Mouse (Mus musculus) c-Kit-positive CD71-positive TER-119-negative erythroid progenitor cells, embryonic 14.5 days (primary cell): ENCODE results near the gene Meis3.

Experiments
- DNase-seq: peaks from one replicate; pipeline ENCODE4 v3.0.0-alpha.2; 2013; ENCODE audit warnings: low read depth

Meis3 gene

DNA sequence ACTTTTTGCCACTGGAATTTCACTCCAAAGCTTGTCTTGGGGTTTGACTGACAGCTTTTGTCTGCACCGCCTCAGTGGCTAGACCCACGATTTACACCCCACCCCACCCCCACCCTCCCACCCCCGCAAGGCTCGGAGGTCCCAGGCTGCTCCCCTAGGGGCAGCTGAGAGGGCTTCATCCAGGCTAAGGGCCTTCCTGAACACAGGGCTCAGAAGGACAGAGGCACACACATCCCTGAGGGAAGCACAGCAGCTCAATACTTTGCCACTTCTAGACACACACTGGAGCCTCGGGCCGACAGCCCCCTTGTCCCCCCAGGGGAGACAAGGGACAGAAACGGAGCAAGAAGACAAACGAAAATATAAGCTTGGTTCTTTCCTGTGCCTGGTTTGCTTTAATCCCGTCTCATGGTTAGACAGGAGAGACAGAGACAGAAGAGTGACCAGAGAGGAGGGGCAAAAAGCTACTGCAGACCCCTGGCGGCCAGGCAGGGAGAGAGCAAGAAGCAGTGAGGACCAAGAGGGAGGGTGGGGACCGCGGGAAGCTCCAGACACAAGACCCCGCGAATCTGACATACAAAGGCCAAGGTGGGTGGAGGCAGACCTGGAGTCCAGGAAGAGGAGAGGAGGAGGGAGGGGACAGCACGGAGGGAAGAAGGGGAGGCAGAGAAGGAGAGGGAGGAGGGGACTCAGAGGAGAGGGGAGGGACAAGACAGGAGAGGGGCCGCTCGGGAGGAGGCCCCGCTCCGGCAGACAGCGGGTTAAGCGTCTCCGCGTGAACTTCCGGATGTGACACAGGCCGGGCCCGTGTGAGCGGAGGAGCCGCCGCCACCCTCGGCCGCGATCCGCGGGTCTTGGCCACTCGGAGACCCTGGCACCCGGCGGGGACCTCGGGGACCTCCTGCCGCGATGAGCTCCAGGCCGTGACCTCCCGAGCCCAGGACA is at the start of gene Meis3:
Gene Meis3 (plus strand): TSS at position 494 of the 945 bp plus-strand sequence.
- no peak for DNase-seq

DNA sequence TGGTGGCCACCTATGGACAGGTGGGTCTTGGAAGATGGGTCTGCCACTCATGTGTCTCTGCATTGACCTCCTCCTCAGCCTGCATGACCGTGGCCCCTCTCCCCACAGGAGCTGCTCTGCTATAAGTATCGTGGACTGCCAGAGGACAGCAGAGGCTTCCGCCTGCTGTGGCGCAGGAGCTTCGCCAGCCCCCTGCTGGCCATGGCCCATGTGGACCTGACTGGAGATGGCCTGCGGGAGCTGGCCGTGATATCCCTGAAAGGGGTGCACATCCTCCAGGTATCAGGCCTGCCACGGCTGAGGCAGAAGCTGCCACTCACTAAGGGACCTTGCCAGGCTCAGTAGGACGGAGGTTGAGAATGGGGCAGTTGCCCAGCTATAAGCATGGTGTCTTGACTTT is 49.1 kb upstream of the Meis3 start:
- no peak for DNase-seq

DNA sequence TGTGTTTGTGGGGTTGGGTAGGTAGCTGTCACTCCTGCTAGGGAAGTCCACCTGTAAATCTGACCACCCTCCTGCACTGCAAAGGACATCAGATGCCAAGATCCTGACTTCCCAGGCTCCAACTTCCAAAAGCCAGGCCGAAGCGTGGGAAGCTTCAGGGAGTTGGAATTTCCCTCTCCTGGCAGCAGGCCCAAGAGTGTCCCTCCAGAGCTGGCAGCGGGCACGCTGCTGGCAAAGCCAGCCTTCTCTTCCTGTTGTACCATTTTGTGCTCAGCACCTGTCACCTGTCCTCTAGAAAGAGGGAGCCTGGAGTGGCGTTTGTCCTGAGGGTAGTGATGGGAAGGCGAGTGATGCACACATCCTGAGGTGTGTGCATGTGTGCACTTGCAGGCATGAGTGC is 46.5 kb upstream of the Meis3 start:
- no peak for DNase-seq

DNA sequence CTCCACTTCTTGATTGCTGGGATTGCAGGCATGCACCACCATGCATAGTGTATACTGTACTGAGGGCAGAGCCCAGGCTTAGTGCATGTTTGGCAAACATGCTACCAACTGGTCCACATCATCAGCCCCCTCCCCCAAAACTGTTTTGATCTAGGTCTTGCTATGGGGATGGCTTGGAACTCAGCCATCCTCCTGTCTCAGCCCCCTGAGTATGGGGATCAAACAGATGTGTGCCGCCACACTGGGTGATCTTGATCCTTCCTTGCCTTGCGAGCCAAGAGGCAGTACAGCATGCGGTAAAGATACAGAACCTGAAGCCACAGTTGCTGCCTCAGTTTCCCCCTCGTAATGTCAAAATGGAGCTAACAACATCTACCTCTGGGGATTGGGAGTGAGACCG is 46.0 kb upstream of the Meis3 start:
- no peak for DNase-seq

DNA sequence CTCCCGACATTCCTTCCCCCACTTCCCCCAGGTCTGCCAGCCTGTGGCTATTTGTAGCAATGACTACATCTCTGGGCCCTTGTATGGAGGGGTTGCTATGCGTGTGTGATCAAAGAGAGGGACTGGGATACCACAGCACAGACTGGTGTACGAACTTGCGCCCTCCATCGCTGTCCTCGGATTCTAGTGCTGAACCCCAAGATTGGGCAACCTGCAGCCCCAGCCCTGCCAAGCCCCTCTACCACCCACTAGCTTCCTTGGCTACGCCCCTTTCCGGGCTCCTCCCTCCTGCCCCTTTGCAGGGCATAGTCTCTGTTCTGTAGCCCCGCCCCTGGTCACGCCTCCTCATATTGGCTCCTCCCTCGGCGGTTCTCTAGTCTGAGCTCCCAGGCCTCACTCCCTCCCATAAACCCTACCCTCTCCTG is 45.5 kb upstream of the Meis3 start, which contains the start of gene Slc8a2:
Gene Slc8a2 (plus strand): TSS at position 406 of the 425 bp plus-strand sequence.
- DNase-seq: peak; percentile 40

DNA sequence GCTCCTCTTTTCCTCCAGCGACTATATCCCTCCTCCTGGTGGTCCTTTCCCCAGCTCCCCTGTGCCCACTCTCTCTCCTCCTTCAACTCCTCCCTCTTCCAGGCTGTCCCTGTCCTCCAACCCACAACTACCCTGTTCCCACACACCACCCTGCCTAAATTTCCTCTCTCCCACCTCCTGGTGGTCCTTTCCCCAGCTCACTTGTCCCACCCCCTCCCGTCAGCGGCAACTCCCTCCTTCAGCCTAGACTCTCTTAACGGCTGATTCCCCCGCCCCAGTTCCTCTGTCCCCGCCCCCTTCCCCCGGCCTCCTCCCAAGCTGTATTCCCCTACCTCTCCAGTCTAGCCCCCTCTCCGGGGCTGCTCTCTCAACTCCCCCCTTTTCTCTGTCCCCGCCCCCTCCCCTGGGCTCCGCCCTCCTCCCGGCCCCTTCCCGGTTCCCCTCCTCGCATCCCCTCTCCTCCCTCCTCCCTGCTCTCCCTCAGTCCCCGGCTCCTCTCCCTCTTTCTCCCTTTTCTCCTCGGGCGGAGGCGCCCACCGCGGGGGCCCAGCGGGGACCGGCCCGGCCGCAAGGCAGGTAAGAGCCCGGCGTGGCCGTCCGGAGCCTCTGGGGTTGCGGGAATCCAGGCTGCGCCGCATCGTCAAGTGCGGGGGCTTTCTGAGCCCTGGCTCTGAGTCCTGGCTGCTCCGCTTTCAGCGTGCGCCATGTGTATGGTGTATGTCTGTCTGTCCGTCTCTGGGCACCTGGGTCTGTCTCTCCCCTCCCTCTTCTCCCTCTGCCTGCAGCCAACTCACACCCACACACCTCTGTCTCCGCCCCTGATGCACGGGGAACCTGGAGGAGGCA is 44.8 kb upstream of the Meis3 start:
- no peak for DNase-seq

DNA sequence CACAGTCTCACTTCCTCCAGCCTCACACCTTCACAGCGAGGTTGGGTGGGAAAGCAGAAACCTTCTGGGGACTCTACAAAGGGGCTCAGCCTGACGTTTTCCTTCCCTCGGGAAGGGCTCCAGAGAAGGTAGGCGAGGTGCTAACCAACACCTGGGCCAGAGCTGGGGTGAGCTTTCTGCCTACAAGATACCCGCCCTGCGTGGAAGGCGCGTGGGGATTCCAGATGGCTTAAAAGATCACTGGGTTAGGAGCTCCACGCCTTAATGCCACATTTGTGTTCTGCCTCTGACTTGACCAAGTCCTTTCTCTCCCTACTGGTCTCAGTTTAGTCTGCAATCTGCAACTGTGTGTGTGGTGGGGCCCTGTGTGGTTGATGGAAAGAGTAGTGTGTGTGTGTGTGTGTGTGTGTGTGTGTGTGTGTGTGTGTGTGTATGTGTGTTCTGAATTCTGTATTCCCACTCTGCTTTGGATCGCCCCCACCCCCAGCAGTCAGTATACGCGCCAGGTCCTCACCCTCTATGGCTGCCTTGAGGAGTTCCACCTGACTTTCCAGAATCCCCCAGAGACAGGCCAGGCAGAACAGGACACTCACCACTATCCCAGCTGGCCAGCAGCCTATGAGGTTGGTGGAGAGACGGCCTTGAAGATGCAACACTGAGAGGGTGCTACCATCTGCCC is 43.8 kb upstream of the Meis3 start:
- no peak for DNase-seq

DNA sequence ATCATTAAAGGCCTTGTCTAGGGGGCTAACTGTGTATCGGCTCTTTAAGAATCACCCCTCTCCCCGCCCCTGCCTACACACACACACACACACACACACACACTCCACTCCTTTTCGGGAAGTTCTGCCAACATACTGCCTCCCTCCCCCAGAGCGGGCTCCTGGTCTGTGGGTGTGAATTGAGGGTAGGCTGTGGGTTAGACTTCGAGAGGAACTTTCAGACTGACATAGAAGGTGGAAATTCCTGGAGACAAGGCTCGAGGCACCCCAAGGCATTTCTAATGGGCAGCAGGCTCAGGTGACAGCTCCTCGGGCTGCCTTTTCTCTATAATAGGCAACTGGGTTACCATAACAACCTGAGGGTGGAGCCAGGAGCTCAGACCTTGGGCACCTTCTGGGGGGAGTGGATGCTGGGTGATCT is 42.7 kb upstream of the Meis3 start:
- no peak for DNase-seq

DNA sequence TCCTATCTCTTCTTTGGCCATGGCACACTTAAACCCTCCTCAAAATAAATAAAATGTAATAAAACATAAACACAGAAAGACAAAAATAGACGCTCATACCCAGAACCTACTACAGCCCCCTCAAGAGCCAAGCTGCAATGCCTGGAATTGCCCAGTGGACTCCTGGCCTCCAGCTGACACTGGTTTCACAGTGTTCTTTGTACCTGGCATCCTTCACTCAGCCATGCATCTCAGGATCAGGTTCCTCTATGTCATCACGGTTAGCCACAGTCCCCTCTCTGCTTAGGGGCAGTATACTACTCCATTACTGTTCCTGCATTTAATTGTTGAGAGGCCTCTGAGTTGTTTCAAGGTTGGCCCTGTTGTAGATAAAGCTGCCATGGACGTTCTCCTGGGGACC is 42.0 kb upstream of the Meis3 start:
- DNase-seq: no peak

DNA sequence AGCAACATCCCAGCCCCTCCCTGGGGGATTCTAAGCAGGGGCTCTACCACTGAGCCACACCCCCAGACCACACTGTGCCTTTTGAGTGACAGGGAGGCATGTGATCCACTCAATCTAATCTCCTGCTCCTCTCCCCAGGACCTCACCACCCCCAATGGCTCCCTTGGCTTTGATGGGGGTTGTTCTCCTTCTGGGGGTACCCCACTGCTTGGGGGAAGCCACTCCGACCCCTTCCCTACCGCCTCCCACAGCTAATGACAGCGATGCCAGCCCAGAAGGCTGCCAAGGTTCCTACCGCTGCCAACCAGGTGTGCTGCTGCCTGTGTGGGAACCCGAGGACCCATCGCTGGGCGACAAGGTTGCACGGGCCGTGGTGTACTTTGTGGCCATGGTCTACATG is 41.2 kb upstream of the Meis3 start:
- DNase-seq: no peak

DNA sequence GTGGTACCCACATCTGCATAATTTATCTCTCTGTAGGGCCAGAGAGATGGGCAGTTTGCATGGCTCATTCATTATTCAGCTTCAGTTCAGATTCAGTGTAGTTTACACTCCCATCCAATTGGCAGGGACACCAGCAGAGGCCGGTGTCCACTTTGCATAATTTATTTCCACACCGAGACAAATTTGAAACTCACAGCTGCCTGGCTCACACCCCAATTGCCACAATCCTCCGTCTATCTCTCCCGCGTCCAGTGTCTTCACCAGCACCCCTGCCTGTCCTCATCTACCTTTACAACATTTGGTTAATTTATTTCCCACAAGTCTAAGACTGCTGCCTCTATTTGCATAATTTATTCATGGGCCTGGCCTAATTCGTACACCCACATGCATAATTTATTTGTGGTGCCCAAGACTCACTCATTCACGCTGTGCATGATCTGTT is 39.9 kb upstream of the Meis3 start:
- DNase-seq: no peak

DNA sequence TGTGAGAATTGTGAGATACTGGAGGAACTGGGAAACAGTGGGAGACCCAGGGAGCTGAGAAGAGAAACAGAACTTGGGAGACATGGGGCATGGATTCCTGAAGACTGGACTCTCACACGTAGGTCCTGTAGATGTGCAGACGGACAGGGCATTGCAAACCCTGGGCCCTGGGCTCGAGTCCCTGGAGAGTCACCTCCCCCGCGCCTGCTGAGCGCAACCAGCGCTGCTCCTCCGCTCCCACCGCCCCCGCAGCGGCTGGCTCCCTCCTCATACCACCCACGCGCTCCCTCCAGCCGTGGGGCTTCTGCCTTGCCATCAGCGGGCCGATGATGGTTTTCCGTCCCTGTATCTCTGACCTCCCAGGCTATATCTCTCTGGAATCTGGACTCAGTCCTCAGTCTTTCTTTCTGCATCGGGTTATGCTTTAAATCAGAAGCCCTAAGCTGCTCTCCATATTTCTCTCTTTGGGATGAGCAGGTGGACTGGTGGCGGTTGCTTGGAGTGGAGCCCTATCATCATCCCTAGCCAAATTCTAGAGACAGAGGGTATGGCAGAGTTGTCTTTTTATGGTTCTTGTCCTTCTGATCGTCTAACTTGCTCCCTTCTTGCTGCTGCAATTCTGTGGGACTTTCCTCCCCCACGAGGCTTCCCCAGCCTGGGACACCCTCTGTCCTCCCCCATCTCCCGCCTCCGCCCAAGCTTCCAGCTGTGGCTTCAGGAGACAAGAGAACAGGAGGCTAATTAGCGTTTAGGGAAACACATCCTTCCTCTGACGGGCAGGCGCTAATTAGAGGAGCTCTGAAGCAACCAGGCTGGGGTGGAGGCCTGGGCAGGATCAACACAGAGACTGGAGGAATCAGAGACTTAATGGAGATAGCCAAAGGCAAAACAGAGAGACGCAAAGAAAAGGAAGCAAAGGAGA is 28.1 kb upstream of the Meis3 start:
- DNase-seq: no peak

DNA sequence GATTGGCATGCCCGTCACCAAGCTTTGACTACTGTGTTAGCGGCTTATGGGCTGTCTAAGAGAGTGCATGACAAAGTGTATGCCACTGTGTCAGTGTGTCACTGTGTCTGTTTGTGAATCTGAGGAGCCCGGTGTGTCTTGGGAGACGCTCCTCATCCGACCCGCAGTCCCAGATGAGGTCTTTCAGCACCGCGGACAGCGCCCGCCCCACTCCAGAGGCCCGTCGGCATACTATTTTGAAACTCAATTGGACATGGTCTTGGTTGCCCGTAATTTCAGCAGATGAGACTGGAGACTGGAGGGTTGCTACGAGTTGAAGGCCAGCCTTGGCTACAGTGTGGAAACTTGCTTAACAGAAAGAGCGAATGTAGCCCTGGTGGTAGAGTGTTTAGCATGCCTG is 27.2 kb upstream of the Meis3 start:
- DNase-seq: peak; percentile 46

DNA sequence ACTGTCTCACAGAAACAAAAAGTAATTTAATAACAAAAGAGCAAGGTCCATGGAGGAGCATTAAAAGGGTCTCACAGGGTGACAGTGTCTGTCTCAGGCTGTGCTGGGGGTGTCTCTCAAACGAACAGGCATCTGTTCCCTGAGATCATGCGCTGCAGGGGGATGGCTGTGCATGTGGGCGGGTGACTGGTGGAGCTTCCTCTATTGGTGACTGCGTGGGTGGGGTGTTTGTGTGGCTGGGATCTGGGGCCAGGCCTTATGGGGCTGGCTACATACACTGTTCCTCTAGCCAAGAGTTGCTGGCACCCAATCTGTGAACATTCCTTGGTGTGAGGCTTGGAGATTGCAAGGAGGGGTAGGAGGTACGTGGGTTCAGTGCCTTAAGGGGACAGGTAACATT is 25.6 kb upstream of the Meis3 start:
- no peak for DNase-seq

DNA sequence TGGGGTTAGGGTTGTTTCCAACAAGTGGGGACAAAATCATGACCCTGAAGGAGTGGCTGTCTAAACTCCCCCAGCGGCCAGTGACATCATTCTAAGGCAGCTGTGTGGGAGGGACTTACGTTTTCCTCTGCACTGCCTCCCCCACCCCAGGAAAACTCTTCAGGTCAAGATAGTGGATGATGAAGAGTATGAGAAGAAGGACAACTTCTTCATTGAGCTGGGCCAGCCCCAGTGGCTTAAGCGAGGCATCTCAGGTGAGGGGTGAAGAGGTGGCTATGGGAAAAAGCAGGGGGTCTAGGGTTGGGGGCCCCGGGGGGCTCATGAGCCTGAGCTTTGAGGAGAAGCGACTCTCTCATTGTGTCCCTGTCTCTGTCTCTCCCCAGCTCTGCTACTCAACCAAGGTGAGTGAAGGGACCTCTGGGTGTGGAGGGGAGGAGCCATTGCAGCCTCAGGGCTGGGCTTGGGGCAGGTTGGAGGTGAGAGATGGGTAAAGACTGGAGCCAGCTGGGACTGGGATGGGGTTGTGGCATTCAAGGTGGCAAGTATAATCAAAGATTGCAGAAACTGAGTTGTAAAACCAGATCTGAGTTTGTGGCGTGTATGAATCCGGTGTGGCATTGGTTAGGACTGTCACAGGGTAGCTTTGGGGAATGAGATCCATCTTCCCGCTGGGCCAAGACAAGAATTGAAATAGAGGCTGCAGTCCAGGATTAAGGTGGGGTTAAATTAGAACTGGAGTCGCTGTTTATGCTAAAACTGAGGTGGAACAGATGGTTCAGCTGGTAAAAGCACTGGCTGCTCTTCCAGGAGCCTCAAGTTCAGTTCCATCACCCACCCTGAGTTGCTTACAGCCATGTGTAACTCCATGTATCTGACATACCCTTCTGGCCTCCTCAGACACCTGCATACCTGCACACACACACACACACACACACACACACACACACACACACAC is 24.4 kb upstream of the Meis3 start:
- DNase-seq: no peak

DNA sequence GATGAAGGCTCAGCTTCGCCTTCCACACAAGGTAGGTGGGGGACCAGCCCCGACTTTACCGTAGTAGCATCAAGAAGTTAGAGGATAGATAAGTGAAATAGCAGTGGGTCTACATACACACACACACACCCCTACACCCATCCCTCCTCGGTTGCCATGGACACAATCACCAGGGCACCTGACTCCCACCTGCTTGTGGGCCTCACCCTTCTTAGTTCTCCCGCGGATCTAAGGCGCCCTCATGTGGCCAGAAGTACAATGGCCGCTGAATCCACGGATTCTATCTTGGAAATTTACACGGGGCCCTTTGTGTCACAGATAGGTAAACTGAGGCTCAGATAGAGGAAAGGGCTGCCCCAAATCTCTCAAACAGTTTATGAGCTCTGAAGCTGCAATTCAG is 21.4 kb upstream of the Meis3 start:
- DNase-seq: peak; percentile 28

DNA sequence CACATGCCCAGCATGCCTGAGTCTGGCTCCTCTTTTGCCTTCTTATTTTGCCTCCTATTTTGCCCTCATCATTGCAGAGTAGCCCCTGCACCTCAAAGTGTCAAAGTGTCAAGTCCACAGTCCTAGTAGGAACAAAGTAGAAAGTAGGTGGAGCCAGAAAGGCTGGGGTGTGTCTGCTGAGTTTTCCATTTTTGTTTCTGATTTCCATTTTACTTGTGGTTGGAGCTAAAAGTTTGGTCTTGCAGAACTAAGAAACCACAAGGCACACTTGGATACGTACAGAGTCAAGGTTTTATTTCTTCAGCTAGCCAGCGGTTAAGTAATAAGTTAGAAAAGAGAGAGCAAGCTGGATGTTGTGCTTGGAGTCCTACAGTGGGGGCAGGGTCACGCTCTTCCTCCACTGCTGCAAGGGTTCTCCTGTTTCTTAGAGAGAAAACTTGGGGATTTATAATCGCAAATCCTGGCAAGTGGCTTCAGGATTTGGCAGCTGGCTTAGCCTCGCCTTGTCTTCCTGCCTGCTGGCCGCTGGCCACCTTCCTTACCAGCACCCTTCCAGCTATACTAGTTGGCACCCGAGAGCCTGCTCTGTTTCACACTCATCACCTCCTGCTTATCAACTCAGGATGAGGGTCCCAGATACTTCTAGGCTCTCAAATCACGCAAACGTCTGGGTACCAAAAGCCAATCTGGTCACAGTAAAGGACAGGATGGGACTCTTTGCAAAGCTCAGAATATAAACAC is 19.6 kb upstream of the Meis3 start:
- DNase-seq: no peak

DNA sequence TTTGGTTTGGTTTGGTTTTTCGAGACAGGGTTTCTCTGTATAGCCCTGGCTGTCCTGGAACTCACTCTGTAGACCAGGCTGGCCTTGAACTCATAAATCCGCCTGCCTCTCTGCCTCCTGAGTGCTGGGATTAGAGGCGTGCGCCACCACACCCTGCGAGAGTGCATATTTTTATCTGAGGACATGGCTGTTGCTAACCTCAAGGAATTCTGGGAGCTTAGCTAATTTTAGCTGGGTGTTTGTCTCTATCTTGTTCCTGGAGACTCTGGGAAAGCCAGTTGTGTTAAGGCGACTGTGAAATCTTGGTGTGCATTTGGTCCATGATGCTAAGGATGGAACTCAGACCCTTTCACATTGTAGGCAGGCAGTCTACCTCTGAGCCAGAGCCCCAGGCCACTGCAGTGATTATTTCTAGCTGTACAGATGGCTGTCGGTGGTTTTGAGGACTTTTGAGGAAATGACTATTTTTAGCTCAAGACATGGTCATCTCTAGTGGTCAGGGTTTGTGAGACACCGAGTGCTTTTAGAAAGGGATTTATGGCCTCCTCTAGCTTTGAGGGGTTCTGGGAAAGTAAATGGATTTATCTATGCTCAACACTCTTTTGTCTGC is 18.7 kb upstream of the Meis3 start:
- DNase-seq: no peak

DNA sequence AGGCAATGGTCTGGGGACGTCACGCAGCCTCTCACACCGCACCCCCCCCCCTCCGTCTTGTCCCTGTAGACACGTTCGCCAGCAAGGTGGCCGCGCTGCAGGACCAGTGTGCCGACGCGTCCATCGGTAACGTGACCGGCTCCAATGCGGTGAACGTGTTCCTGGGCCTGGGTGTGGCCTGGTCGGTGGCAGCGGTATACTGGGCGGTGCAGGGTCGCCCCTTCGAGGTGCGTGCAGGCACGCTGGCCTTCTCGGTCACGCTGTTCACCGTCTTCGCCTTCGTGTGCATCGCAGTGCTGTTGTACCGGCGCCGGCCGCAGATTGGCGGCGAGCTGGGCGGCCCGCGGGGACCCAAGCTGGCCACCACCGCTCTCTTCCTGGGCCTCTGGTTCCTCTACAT is 16.2 kb upstream of the Meis3 start:
- no peak for DNase-seq
